Mouse (Mus musculus): ENCODE measurements around the gene Rnf150. TPM values are rescaled to one million over a fixed set of nuclear protein-coding genes. Genes with fewer than 3 reads are reported as not detected.

Gene Rnf150
- polyA plus RNA-seq, 1 experiment from 2014 or later: 35.2 TPM

DNA sequence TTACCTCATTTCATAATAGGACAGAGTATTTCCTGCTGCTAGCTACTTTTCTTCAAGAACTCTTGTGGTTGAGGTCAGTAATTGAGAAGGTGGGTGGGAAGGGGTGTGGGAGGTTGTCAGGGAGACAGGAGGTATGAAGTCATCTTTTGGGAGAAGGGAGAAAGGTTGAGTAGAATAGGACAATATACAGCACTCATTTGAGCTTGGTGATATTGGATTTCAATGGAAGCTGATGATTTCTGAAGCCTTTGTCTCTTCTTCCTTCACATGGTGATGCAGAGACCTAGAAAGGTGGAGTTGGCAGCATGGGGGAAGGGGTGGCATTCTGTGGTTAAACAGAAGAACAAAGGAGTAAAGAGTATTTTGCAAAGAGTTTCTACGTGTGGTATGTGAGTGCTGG, 119.7 kb downstream of the Rnf150 start:
- 70% methylated on average over 1 of the region's 1 CpGs for WGBS (ENCODE audit: missing documents)
- Histone ChIP-seq H3K4me3 (ENCODE audit: inconsistent target) (no peak overlapping the region), H3K27ac (no peak overlapping the region), H3K36me3 (ENCODE audit: inconsistent target) (no peaks in the 10 kb centered on the region), H3K79me2 (ENCODE audit: inconsistent target) (no peaks in the 10 kb centered on the region)

DNA sequence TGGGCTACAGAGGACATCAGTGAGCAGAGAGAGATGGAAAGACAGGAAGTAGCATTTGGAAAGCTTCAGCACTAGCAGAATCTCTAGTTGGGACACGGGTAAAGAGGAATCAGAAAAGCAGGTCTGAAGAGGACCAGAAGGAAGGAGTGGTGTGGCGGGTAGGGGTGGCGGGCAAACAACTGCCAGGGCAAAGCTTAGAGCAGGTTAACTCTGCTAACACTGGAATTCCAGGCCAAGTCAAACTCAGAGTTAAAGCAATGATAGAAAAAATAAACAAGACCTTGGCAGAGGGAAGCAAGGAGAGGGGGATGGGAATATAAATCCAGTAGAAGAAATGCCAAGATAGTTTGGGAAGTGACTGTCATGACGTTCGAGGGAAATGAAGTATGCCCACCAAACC, 120.1 kb downstream of the Rnf150 start:
- Histone ChIP-seq H3K27ac (no peak overlapping the region), H3K36me3 (ENCODE audit: inconsistent target) (no peaks in the 10 kb centered on the region), H3K79me2 (ENCODE audit: inconsistent target) (no peaks in the 10 kb centered on the region), H3K4me3 (ENCODE audit: inconsistent target) (no peak overlapping the region)
- WGBS (ENCODE audit: missing documents): 45% methylated on average over 5 of the region's 5 CpGs

DNA sequence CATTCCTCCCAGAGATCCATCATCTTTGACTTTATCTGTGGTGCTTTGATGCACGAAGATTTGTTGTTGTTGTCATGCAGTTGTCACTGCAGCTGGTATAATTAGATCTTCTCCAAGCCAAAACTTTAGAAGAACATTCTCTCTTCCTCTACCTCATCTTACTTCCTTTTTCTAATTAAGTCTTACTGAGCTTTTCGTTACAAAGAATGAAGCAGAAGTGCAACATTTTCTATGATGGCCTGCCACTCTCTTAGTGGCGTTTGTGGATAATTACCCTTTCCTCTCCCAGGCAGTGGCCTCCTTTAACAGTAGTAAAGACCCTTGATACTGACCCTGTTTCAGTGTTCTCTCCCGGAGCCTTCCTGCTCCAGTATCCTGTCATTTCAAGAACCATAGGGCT, 128.9 kb downstream of the Rnf150 start:
- H3K79me2 ChIP-seq (ENCODE audit: inconsistent target): no peaks in the 10 kb centered on the region; the same call in 1 of the 2 replicates
- 11% methylated on average over 4 of the region's 4 CpGs for WGBS (ENCODE audit: missing documents)
- H3K4me3 ChIP-seq (ENCODE audit: inconsistent target): no peak overlapping the region
- H3K27ac ChIP-seq: peak overlapping the region; percentile 67
- H3K36me3 ChIP-seq (ENCODE audit: inconsistent target): no peaks in the 10 kb centered on the region

DNA sequence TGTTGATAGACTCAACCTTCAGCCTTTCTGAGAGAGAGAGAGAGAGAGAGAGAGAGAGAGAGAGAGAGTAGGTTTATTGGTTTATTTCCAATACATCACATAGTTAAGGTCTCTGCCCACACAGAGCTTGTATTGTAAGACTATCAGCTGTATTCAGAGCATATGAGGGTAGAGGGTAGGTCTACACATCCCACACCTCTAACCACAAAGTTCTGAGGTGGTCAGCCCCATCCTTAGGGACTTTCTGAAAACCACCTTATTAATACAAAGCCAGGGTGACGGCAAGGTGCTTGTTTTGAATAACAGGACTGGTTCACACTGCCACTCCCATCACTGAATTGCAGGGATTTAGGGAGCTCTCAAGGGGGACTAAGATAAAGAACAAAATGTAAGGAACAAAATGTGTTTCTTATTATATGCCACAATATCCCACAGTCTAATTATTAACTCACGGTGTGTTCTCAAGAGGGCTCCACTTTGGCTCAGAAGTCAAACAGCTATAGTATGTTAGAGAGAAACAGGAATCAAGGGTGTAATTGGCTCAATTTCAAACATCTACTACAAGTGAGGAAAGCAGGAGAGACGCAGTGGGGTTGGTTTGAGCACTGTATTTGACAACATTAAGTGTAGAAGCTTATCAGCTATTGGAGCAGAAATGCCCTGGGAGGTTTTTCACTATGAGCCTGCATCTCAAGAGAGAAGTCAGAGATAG, 132.7 kb downstream of the Rnf150 start:
- Histone ChIP-seq H3K4me3 (ENCODE audit: inconsistent target) (no peak overlapping the region), H3K79me2 (ENCODE audit: inconsistent target) (no peaks in the 10 kb centered on the region), H3K36me3 (ENCODE audit: inconsistent target) (no peaks in the 10 kb centered on the region), H3K27ac (no peak overlapping the region)
- WGBS (ENCODE audit: missing documents): 100% methylated on average over 3 of the region's 3 CpGs

DNA sequence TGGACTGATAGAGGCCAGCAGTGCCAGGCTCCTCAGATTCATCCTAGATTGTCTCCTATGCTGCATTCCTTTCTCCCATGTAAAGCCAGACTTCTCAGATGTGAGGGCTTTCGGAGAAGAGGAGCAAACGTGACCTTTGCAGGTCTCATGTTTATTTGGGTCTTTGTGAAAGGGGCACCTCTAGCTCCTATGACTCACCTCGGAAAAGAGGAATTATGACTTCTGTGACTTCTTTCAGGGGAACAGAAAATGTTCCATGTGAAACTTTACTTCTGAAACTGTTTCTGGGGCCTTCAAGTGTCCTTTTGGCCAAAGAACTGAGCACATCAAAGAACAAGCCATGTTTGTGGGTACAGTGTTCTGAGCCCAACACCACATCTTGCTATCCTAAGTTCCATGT, 133.7 kb downstream of the Rnf150 start:
- 37% methylated on average over 3 of the region's 3 CpGs for WGBS (ENCODE audit: missing documents)
- H3K4me3 ChIP-seq (ENCODE audit: inconsistent target): no peak overlapping the region
- H3K27ac ChIP-seq: peak overlapping the region; percentile 12; the same call in 1 of the 2 replicates
- H3K36me3 ChIP-seq (ENCODE audit: inconsistent target): no peaks in the 10 kb centered on the region
- H3K79me2 ChIP-seq (ENCODE audit: inconsistent target): no peaks in the 10 kb centered on the region

DNA sequence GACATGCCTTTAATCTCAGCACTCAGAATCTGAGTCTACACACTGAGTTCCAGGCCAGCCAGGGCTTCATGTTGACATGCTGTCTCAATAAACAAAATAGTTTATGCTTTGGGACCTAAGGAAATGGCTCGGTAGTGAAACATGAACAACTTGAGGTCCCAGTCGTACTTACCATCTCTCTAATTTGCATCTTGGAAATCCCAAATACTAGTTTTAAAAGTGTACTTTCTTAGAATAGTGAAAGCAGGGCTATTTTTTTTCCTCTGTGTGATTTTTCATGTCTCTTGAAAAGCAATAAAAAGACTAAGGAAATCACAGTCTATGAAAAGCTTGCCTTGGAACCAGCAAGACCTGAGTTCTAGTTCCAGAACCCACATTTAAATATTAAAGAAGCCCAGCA, 135.6 kb downstream of the Rnf150 start:
- WGBS (ENCODE audit: missing documents): 100% methylated on average over 2 of the region's 2 CpGs
- Histone ChIP-seq H3K4me3 (ENCODE audit: inconsistent target) (no peak overlapping the region), H3K27ac (no peak overlapping the region), H3K79me2 (ENCODE audit: inconsistent target) (no peaks in the 10 kb centered on the region), H3K36me3 (ENCODE audit: inconsistent target) (no peaks in the 10 kb centered on the region)

DNA sequence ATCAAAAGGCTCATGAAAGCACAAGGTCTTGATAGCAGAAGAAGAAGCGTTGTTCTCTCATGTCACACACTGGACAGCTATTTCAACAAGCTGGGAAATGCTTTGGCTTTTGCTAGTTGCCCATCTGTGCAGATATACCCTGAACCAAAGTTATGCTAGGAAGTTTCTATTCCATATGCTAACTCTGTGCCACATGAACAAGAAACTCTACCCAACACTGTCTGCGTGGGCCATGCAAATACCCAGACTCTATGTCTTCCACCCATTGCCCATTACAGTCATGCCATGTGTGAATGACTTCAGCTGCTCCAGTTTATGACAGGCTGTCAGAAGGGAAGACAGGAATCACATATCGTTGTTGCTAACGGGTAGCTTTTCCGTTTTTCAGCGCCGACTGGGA, 140.0 kb downstream of the Rnf150 start:
- peaks cover 16% of the 10 kb centered on the region; the same call in 1 of the 2 replicates for H3K36me3 ChIP-seq (ENCODE audit: inconsistent target)
- no peak overlapping the region for H3K4me3 ChIP-seq (ENCODE audit: inconsistent target)
- no peak overlapping the region for H3K27ac ChIP-seq
- WGBS (ENCODE audit: missing documents): 98% methylated on average over 7 of the region's 7 CpGs
- no peaks in the 10 kb centered on the region for H3K79me2 ChIP-seq (ENCODE audit: inconsistent target)

DNA sequence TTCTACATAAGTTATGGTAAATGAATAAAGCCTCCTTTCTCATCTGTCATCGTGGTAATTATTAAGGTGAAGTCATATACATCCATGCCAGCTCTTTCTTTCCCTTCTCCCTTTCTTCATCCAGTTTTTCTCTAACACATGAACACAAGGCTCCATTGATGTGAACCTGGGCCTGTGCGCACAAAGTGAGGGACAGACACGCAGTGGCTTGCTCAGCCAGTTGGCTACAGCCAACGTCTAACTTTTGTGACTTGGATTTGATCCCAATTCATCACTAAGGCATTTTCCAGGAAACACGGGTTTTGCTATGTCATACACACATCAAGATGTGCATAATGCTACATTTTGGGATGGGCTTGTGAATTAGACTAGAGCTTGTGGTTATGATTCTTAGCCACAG, 146.3 kb downstream of the Rnf150 start:
- no peak overlapping the region for H3K4me3 ChIP-seq (ENCODE audit: inconsistent target)
- H3K27ac ChIP-seq: no peak overlapping the region
- H3K79me2 ChIP-seq (ENCODE audit: inconsistent target): no peaks in the 10 kb centered on the region
- H3K36me3 ChIP-seq (ENCODE audit: inconsistent target): peaks cover 28% of the 10 kb centered on the region; the same call in 1 of the 2 replicates
- WGBS (ENCODE audit: missing documents): 88% methylated on average over 5 of the region's 5 CpGs

DNA sequence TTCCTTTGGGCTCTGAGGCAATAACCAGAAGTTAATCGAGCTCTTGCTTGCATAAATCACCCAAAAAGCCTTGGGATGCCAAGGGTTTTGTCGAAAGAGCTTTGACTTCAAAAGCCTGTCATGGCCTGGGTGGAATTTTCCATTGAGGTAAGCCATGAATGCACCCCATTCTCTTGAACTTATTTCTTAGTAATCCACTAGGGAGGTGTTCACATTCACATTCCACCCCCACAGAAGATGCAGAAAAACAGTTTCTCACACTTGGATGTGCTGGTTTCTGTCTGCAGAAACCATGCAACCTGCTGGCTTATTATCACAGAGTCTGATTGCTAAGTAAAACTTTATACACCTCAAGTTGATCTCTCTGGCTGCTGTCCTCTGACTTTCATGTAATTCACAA, 148.1 kb downstream of the Rnf150 start:
- WGBS (ENCODE audit: missing documents): 96% methylated on average over 2 of the region's 2 CpGs

DNA sequence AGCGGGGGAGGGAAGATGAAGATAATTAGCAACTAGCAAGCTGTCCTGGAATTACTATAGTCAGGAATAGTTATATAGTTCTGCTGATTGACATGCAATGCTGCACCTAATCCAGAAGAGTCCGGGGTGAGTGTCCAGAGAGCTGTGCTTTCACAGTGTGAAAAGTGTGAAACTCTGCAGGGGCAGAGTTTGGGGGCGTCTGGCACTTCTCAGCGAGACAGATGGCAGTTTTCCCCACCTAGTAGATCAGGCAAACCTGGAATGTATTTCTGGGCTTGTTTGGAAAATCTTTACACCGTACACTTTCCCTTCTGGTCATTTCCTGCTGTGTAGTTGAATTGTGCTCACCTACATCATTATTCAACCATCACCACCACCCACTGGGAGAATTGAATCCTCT, 148.6 kb downstream of the Rnf150 start:
- Histone ChIP-seq H3K4me3 (ENCODE audit: inconsistent target) (no peak overlapping the region), H3K36me3 (ENCODE audit: inconsistent target) (peaks cover 23% of the 10 kb centered on the region; the same call in 1 of the 2 replicates), H3K79me2 (ENCODE audit: inconsistent target) (no peaks in the 10 kb centered on the region), H3K27ac (no peak overlapping the region)
- WGBS (ENCODE audit: missing documents): 94% methylated on average over 5 of the region's 5 CpGs

More for the DNA sequence above, 148.1 kb downstream of the Rnf150 start:
- Histone ChIP-seq H3K4me3 (ENCODE audit: inconsistent target) (no peak overlapping the region), H3K79me2 (ENCODE audit: inconsistent target) (no peaks in the 10 kb centered on the region), H3K27ac (no peak overlapping the region), H3K36me3 (ENCODE audit: inconsistent target) (peaks cover 28% of the 10 kb centered on the region; the same call in 1 of the 2 replicates)

DNA sequence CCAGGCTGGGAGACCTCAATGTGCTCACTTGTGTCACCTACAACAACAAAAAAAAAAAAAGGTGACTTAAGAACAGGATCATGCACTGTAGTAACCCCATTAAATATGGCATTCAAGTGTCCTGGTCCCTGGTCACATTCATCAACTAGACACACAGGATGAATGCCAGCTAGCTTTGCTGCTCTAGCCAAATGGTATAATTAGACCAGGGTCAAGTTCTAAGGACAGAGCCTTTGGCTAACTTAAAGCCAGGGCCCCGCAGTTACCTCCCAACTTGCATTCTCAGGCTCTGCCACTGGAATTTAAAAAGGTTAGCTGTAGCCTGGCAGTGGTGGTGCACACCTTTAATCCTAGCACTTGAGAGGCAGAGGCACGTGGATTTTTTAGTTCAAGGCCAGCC, 165.1 kb downstream of the Rnf150 start:
- H3K27ac ChIP-seq: no peak overlapping the region
- WGBS (ENCODE audit: missing documents): 76% methylated on average over 2 of the region's 2 CpGs
- H3K79me2 ChIP-seq (ENCODE audit: inconsistent target): no peaks in the 10 kb centered on the region
- no peaks in the 10 kb centered on the region for H3K36me3 ChIP-seq (ENCODE audit: inconsistent target)
- H3K4me3 ChIP-seq (ENCODE audit: inconsistent target): no peak overlapping the region

DNA sequence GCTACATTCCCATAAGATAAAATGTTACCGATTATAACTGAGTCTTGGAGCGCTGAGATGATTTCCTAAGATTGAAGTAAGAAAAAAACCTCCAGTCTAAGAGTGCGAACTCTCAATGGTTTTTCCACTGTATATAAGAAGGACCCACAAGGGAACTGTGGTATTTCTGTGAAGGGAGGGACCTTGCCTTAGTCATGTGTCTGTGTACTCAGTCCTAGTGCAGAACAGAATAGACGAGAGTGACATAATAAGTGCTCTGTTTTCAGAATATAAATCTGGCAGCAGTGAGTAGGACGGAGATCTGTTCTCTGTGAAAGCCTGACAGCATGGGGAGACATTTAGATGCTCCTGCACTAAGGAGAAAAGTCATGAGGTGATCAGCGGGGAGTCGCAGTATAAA, 169.6 kb downstream of the Rnf150 start:
- WGBS (ENCODE audit: missing documents): 85% methylated on average over 5 of the region's 7 CpGs
- Histone ChIP-seq H3K79me2 (ENCODE audit: inconsistent target) (no peaks in the 10 kb centered on the region), H3K36me3 (ENCODE audit: inconsistent target) (peaks cover 14% of the 10 kb centered on the region; the same call in 1 of the 2 replicates), H3K27ac (no peak overlapping the region), H3K4me3 (ENCODE audit: inconsistent target) (no peak overlapping the region)

DNA sequence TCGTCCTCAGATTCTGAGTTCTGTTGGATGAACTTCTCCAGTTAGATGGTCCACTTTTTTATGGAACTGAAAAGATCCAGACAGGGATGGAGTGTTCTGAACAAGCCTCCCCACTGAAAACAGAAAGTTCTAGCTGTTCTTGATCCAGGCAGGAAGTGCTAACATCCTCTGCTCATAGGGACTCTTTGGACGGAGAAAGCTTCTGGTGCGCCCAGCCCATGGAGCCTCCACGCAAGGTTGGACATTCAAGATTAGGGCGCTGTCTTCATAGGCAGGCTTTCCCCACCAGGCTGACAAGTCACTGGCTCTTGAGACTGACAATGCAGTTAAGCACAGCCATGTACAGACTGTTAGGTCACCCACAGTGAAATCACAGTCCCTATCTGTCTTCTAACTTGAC, 172.0 kb downstream of the Rnf150 start:
- Histone ChIP-seq H3K36me3 (ENCODE audit: inconsistent target) (peaks cover 27% of the 10 kb centered on the region; the same call in 1 of the 2 replicates), H3K4me3 (ENCODE audit: inconsistent target) (no peak overlapping the region), H3K27ac (no peak overlapping the region), H3K79me2 (ENCODE audit: inconsistent target) (no peaks in the 10 kb centered on the region)
- 89% methylated on average over 5 of the region's 5 CpGs for WGBS (ENCODE audit: missing documents)

DNA sequence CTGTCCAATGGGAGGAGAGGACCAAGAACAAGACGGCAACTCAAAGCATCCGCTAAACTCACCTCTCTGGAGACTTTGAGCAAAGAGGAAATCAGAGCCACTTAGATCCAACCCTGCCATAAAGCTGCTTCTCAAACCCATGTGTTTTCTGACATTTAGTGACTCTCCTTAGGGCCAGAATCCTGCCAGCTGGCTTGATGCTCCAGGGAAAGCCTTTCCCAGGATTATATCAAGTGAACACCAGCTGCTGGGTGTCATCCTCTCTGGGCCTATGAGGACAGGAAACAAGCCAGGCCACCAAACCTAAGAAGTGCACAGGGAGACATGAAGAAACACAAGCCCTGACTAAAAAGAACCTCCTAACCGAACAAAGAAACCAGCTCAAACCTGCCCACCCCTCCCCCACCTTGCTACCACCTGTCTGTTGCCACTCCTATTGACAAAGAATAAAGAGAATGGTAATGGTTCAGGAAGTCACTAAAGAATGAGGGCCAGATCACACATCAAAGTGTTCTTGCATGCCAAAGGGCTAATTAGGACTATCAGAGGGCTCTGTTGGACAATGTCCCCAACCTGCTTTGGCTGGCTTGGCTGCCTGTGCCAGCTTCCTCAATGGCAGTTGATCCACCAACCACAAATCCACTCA, 173.5 kb downstream of the Rnf150 start:
- WGBS (ENCODE audit: missing documents): 88% methylated on average over 1 of the region's 3 CpGs
- H3K36me3 ChIP-seq (ENCODE audit: inconsistent target): peaks cover 27% of the 10 kb centered on the region; the same call in 1 of the 2 replicates

DNA sequence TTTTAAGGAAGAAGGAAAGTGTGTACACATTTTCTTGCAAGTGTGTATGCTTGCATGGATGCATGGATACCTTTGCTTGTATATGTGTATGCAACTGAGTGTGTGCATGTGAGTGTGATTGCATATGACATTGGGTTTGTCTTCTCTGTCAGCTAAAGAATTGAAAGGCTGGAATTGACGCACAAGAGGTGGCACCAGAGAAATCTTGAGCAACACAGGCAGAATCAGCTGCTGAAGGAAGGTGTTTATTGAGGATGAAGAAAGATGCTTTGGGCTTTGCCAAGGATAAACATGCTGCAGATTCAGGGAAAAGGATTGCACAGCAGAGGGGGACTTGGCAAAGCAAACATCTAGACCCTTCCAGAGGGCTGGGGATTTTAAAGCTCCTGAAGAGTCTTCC, 174.2 kb downstream of the Rnf150 start:
- Histone ChIP-seq H3K36me3 (ENCODE audit: inconsistent target) (peaks cover 27% of the 10 kb centered on the region; the same call in 1 of the 2 replicates), H3K4me3 (ENCODE audit: inconsistent target) (no peak overlapping the region), H3K79me2 (ENCODE audit: inconsistent target) (no peaks in the 10 kb centered on the region), H3K27ac (no peak overlapping the region)
- 92% methylated on average over 1 of the region's 1 CpGs for WGBS (ENCODE audit: missing documents)

More for the DNA sequence above, 173.5 kb downstream of the Rnf150 start:
- Histone ChIP-seq H3K79me2 (ENCODE audit: inconsistent target) (no peaks in the 10 kb centered on the region), H3K4me3 (ENCODE audit: inconsistent target) (no peak overlapping the region), H3K27ac (no peak overlapping the region)

Data from macrophage (primary cell).